Mouse (Mus musculus): ENCODE measurements around the gene Galns. TPM values are rescaled to one million over a fixed set of nuclear protein-coding genes. Genes with fewer than 3 reads are reported as not detected.
A peak's percentile ranks its signal among the peaks of the same experiment; 100 is the strongest.

Gene Galns
- polyA plus RNA-seq, 1 experiment from 2014 or later = 9.0 TPM

- H3K27ac ChIP-seq = peak overlapping the region; percentile 89
- peaks cover 18% of the 10 kb centered on the region for H3K4me1 ChIP-seq
- peak overlapping the region; percentile 48 for H3K4me3 ChIP-seq
- H3K9ac ChIP-seq = peak overlapping the region; percentile 58
- H3K27me3 ChIP-seq (replicated peaks) = no peaks in the 10 kb centered on the region
- peak; percentile 21 for ATAC-seq (replicated peaks)
- no peaks in the 10 kb centered on the region for H3K9me3 ChIP-seq
- 1% methylated on average over 20 of the region's 20 CpGs for WGBS
- peak overlapping the region; percentile 64 for H3K4me2 ChIP-seq
- H3K36me3 ChIP-seq (replicated peaks) = no peaks in the 10 kb centered on the region
These were observed 518 bp downstream of the Galns start for GRCm38 (mm10) chr8:122610612-122611277.

GRCm38 (mm10) chr8:122610209-122610608 is 1.1 kb downstream of the Galns start:
- no peaks in the 10 kb centered on the region for H3K9me3 ChIP-seq
- peak overlapping the region; percentile 64 for H3K4me2 ChIP-seq
- H3K4me1 ChIP-seq = peaks cover 18% of the 10 kb centered on the region
- WGBS = 56% methylated on average over 4 of the region's 4 CpGs
- no peak overlapping the region for H3K9ac ChIP-seq
- no peak for ATAC-seq (replicated peaks)
- no peak overlapping the region for H3K27ac ChIP-seq
- no peaks in the 10 kb centered on the region for H3K27me3 ChIP-seq (replicated peaks)
- no peaks in the 10 kb centered on the region for H3K36me3 ChIP-seq (replicated peaks)
- H3K4me3 ChIP-seq = peak overlapping the region; percentile 48

- no peak for ATAC-seq (replicated peaks)
- no peaks in the 10 kb centered on the region for H3K27me3 ChIP-seq (replicated peaks)
- no peaks in the 10 kb centered on the region for H3K9me3 ChIP-seq
- H3K36me3 ChIP-seq (replicated peaks) = no peaks in the 10 kb centered on the region
- H3K4me3 ChIP-seq = no peak overlapping the region
- no peak overlapping the region for H3K27ac ChIP-seq
- H3K4me1 ChIP-seq = peaks cover 6% of the 10 kb centered on the region; the same call in 1 of the 2 replicates
- WGBS = 85% methylated on average over 11 of the region's 12 CpGs
- H3K9ac ChIP-seq = no peak overlapping the region
- H3K4me2 ChIP-seq = no peak overlapping the region
These were observed 4.5 kb downstream of the Galns start for GRCm38 (mm10) chr8:122606810-122607209.

- Histone ChIP-seq H3K9me3 (no peaks in the 10 kb centered on the region), H3K36me3 (replicated peaks) (no peaks in the 10 kb centered on the region), H3K9ac (no peak overlapping the region), H3K4me1 (0 out of 2 replicates have a peak, but pooled peaks cover 2% of the 10 kb centered on the region), H3K4me2 (no peak overlapping the region), H3K27ac (no peak overlapping the region), H3K4me3 (no peak overlapping the region), H3K27me3 (replicated peaks) (no peaks in the 10 kb centered on the region)
- 84% methylated on average over 4 of the region's 4 CpGs for whole genome bisulfite sequencing
- ATAC-seq (replicated peaks) = no peak
These were observed 5.9 kb downstream of the Galns start for GRCm38 (mm10) chr8:122605367-122605766.

GRCm38 (mm10) chr8:122604640-122605039 is 6.6 kb downstream of the Galns start:
- WGBS = 78% methylated on average over 1 of the region's 1 CpGs
- H3K4me3 ChIP-seq = no peak overlapping the region
- no peak overlapping the region for H3K9ac ChIP-seq
- H3K36me3 ChIP-seq (replicated peaks) = no peaks in the 10 kb centered on the region
- H3K9me3 ChIP-seq = no peaks in the 10 kb centered on the region
- no peaks in the 10 kb centered on the region for H3K27me3 ChIP-seq (replicated peaks)
- no peaks in the 10 kb centered on the region for H3K4me1 ChIP-seq
- H3K4me2 ChIP-seq = no peak overlapping the region
- H3K27ac ChIP-seq = no peak overlapping the region
- no peak for ATAC-seq (replicated peaks)

GRCm38 (mm10) chr8:122600666-122601065 is 10.6 kb downstream of the Galns start:
- ATAC-seq (replicated peaks) = no peak
- Histone ChIP-seq H3K27ac (no peak overlapping the region), H3K4me1 (no peaks in the 10 kb centered on the region), H3K9ac (no peak overlapping the region), H3K27me3 (replicated peaks) (no peaks in the 10 kb centered on the region), H3K36me3 (replicated peaks) (0 out of 2 replicates have a peak, but pooled peaks cover 2% of the 10 kb centered on the region), H3K4me2 (no peak overlapping the region), H3K9me3 (no peaks in the 10 kb centered on the region), H3K4me3 (no peak overlapping the region)
- 91% methylated on average over 9 of the region's 9 CpGs for WGBS

DNA sequence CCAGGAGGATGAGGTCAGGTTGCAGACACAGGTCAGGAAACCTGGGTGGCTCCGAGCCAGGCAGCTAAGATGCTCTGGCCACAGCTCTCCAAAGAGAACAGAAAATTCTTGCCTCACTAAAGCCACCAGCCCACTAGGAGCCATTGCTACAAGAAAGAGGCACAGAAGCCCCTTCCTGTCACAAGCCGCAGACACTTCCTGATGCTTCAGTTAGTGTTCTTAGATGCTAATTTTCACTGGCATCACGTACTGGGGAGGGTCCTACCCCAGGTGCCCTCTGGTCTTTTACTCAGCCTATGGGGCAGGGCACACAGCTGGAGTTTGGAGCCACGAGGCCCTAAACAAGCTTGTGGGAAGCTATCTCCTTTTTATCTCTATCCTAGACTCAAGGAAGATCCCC is 15.2 kb downstream of the Galns start:
- Histone ChIP-seq H3K9me3 (no peaks in the 10 kb centered on the region), H3K4me2 (no peak overlapping the region), H3K36me3 (replicated peaks) (0 out of 2 replicates have a peak, but pooled peaks cover 2% of the 10 kb centered on the region), H3K27me3 (replicated peaks) (no peaks in the 10 kb centered on the region), H3K9ac (no peak overlapping the region), H3K27ac (no peak overlapping the region), H3K4me3 (no peak overlapping the region), H3K4me1 (no peaks in the 10 kb centered on the region)
- WGBS = 56% methylated on average over 4 of the region's 4 CpGs
- ATAC-seq (replicated peaks) = no peak

GRCm38 (mm10) chr8:122593783-122594507 is 17.3 kb downstream of the Galns start:
- Histone ChIP-seq H3K27ac (peak overlapping the region; percentile 42; the same call in 1 of the 2 replicates), H3K4me2 (no peak overlapping the region), H3K4me1 (no peaks in the 10 kb centered on the region), H3K27me3 (replicated peaks) (no peaks in the 10 kb centered on the region), H3K9ac (no peak overlapping the region; the same call in 1 of the 2 replicates), H3K36me3 (replicated peaks) (0 out of 2 replicates have a peak, but pooled peaks cover 2% of the 10 kb centered on the region), H3K4me3 (no peak overlapping the region), H3K9me3 (no peaks in the 10 kb centered on the region)
- ATAC-seq (replicated peaks) = no peak
- WGBS = 79% methylated on average over 19 of the region's 19 CpGs

- Histone ChIP-seq H3K4me2 (no peak overlapping the region), H3K9ac (no peak overlapping the region), H3K4me1 (no peaks in the 10 kb centered on the region), H3K36me3 (replicated peaks) (0 out of 2 replicates have a peak, but pooled peaks cover 2% of the 10 kb centered on the region), H3K27ac (0 out of 2 replicates have a peak overlapping the region, but pooled peaks have one; percentile 42), H3K27me3 (replicated peaks) (no peaks in the 10 kb centered on the region), H3K9me3 (no peaks in the 10 kb centered on the region), H3K4me3 (no peak overlapping the region)
- no peak for ATAC-seq (replicated peaks)
- 78% methylated on average over 12 of the region's 12 CpGs for WGBS
These were observed 18.0 kb downstream of the Galns start for GRCm38 (mm10) chr8:122593240-122593639.

- H3K4me1 ChIP-seq = no peaks in the 10 kb centered on the region
- H3K27ac ChIP-seq = no peak overlapping the region
- no peak overlapping the region for H3K9ac ChIP-seq
- H3K4me2 ChIP-seq = no peak overlapping the region
- no peaks in the 10 kb centered on the region for H3K27me3 ChIP-seq (replicated peaks)
- WGBS = 88% methylated on average over 10 of the region's 10 CpGs
- no peak overlapping the region for H3K4me3 ChIP-seq
- H3K36me3 ChIP-seq (replicated peaks) = no peaks in the 10 kb centered on the region
- no peak for ATAC-seq (replicated peaks)
- no peaks in the 10 kb centered on the region for H3K9me3 ChIP-seq
These were observed 24.5 kb downstream of the Galns start for GRCm38 (mm10) chr8:122586749-122587148.

DNA sequence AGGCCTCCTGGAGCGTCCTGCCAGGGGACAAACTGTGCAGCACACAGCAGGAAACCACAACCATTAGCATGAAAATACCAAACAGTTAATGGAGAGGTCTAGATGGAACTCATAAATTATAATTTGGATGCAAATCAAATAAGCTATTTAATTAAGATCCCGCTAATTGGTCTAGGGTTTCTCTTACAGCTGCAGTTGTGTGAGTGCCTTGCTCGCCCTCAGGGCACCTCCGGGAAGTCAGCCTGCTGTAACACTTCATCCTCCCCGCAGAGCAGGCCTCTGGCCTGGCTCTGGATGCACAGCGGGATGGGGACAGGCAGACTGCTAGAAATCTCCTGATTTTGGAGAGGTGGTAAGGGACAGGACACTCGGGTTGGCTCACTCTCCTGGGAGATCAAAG is 25.1 kb downstream of the Galns start:
- 58% methylated on average over 7 of the region's 7 CpGs for WGBS
- Histone ChIP-seq H3K36me3 (replicated peaks) (no peaks in the 10 kb centered on the region), H3K4me2 (no peak overlapping the region), H3K9me3 (no peaks in the 10 kb centered on the region), H3K9ac (no peak overlapping the region), H3K27me3 (replicated peaks) (no peaks in the 10 kb centered on the region), H3K4me1 (no peaks in the 10 kb centered on the region), H3K27ac (no peak overlapping the region), H3K4me3 (no peak overlapping the region)
- no peak for ATAC-seq (replicated peaks)

GRCm38 (mm10) chr8:122585411-122585891 is 25.8 kb downstream of the Galns start:
- H3K4me3 ChIP-seq = no peak overlapping the region
- WGBS = 77% methylated on average over 14 of the region's 14 CpGs
- H3K27ac ChIP-seq = no peak overlapping the region
- no peaks in the 10 kb centered on the region for H3K9me3 ChIP-seq
- no peaks in the 10 kb centered on the region for H3K4me1 ChIP-seq
- H3K36me3 ChIP-seq (replicated peaks) = no peaks in the 10 kb centered on the region
- no peak overlapping the region for H3K4me2 ChIP-seq
- H3K9ac ChIP-seq = no peak overlapping the region
- H3K27me3 ChIP-seq (replicated peaks) = no peaks in the 10 kb centered on the region
- no peak for ATAC-seq (replicated peaks)

Data from midbrain, embryonic 15.5 days (tissue).